Mouse (Mus musculus): ENCODE results near the gene Npy4r.

Npy4r gene

GRCm38 (mm10) chr14:34119046-34119723 is 33.1 kb downstream of the Npy4r start:
- DNase-seq (ENCODE audit: low read depth), result no peak

GRCm38 (mm10) chr14:34114311-34114710 is 38.0 kb downstream of the Npy4r start:
- DNase-seq (ENCODE audit: low read depth), result no peak

GRCm38 (mm10) chr14:34107594-34107993 is 44.7 kb downstream of the Npy4r start:
- DNase-seq (ENCODE audit: low read depth), result no peak

GRCm38 (mm10) chr14:34106389-34107062 is 45.8 kb downstream of the Npy4r start:
- DNase-seq (ENCODE audit: low read depth), result no peak

GRCm38 (mm10) chr14:34104892-34105291 is 47.4 kb downstream of the Npy4r start:
- DNase-seq (ENCODE audit: low read depth), result no peak

- DNase-seq (ENCODE audit: low read depth), result no peak
Measured at GRCm38 (mm10) chr14:34103855-34104254, 48.4 kb downstream of the Npy4r start.

- no peak for DNase-seq (ENCODE audit: low read depth)
Measured at GRCm38 (mm10) chr14:34102601-34103000, 49.7 kb downstream of the Npy4r start, which contains the start of gene A630023A22Rik. Gene A630023A22Rik, minus strand, starts transcription at chr14:34102754.

- DNase-seq (ENCODE audit: low read depth), result no peak
Measured at GRCm38 (mm10) chr14:34096161-34096560, 56.1 kb downstream of the Npy4r start.
